Mouse (Mus musculus) yolk sac, embryonic 10.5 days (tissue): ENCODE results near the gene Odf3l2.

ENCODE experiments used
- DNase-seq: peaks from one replicate; pipeline ENCODE4 v3.0.0-alpha.2; 2017; ENCODE audit warnings: low spot score

The Odf3l2 gene

DNA sequence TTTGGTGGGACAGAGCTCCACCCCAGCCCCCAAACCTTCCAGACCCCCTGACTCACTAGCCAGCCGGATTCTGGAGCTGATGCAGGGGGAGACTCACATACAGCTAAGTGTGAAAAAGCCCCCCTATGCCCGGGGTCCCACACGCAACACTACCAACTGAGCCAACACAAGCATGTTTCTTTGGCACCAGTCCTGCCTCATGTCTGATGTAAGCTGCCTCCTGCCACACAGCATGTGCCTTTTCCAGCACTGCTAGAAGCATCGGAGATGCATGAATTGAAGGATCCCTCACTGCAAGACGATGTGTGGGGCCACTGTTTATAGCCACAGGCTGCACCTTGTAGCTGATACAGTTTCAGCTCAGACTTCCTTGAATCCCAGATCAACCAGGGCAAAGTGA, 17.2 kb downstream of the Odf3l2 start:
- DNase-seq, result no peak

DNA sequence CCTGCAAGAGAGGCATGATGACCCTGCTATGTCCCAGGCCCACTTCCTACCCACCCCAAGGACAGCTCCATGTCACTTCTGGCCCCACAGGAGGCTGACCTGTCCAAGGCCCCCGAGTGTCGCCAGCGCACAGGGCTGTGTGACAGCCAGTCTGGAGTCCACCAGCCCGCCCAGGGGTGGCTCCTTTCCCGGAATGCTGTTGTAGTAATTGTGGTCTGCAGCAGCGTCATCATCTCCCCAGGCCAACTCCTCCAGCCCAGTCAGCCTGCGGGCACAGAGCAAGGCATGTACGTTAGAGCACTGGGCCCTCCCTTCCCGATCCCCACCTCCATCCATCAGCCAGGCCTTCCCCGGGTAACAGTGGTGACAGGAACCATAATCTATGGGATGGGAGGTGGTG, 19.4 kb downstream of the Odf3l2 start:
- DNase-seq, result no peak

DNA sequence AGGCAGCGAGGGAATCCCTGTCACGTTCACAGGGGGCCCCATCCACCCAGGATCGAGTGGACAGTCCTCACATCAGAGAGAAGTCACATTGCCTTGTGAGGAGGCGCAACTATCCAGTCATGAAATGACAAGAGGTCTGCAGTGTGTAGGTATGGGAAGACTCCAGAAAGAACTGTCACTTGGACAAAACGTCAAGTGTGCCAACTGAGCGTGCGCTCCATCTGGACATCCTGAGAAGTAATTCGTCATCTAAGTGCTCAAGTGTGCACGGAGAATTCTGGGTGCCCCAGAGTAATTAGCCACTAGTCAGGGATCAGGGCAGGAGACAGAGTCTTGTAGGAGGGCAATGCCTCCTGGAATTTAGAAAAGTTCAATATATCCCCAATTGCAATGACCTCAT, 20.1 kb downstream of the Odf3l2 start:
- DNase-seq, result no peak

DNA sequence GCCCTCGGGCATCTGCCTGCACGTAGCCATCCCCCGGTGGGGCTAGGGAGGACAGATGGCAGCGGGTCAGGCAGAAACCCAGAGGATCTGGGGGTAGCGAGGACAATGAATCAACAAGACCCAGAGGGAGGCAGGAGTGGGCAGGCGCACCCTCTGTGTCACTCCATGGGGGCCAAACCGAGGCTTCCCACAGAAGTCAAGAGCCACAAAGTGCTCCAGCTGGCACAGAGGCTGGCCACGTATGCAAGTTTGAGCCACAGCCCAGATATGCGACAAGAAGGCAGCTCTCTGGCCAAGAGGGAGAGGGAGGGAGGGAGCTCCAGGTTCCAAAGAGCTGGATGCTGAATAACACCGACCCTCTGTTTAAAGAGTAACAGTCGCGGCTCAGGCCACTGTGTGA, 21.6 kb downstream of the Odf3l2 start:
- DNase-seq, result no peak

DNA sequence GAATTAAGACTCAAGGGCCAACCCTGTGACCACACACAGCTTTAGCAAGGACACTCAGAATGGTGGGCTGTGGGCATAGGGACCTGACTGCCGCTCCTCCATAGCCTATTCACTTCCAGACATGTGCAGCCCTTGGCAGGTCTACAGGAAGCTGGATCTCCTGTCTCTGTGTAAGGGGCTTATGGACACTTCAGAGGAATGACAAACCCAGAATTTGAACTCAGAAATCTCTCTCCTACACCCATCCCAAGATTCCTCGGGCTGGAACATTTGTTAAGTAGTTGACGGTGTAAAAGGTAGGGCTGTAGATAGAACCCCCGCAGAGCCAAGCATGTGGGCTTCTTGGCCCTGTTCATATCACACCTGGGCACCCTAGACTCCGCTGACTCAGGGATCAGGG, 29.2 kb downstream of the Odf3l2 start:
- DNase-seq, result no peak

DNA sequence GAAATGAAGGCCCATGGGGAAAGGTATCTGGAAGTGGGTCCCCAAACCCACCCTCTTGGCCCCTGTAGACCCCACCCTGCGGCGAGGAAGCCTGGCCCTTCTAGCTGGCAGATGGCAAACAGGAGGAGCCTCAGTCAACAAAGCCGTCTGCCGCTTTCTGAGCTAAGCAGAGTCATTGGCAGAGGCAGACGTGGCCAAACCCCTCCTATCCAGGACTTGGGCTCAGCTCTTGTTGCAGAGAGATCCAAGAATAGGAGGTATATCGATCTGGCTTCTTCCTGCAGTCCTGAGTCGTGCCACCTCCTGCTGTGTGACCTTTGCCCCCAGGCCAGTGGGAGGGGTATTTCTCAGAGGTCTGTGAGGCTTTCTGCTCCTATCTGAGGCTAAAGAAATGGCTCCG, 29.7 kb downstream of the Odf3l2 start:
- DNase-seq, result peak; percentile 80

DNA sequence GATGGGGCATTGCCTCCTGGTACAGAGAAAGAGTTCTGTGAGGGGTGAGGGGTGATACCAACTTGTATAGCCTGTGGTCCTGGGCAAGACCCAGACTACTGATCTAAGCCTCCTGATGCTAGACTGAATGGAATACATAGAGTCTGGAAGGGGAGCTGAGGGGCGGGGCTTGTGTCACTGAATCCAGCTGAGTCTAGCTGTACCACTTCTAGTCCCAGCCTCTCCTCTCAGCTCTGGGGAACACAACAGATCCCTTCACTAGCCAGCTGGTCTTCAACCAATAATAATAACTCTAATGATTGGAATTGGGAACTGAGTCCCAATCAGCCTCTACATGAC, 31.3 kb downstream of the Odf3l2 start:
- DNase-seq, result no peak

DNA sequence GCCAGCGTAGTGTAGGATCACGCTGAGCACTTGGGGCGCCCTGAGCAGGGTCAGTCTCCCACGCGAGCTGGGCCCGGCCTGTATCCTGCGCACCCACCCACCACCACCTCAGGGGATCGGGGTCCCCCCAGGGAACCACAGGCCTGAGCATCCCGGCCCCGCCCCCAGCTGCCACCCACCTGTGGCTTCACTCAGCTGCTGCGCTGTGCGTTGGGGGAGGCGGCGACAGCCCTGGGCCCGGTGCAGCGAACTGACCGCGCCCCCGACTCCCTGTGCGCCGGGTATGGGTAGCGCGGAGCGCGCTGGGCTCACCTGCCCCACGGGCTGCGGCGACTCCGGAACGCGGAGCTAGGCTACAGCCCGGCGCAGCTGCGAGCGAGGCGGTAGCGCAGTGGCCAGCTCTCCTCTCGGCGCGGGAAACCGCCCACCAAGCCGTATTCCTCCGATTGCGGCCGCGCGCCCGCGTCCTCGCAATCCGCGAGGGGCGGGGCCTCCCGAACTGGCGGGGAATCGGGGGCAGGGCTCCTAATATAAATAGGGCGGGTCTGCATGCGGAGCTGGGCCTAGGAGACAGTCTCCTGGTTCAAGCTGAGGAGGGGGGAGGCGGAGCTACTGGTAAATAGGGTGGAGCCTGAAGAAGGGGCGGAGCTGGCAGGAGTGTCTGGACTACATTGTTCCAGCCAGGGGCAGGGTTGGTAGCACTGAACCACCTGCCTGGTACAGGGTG, 31.8 kb downstream of the Odf3l2 start, which contains the start of gene C2cd4c:
C2cd4c (minus strand) TSS at position 448 of the 727 bp plus-strand sequence.
- DNase-seq, result peak; percentile 80

DNA sequence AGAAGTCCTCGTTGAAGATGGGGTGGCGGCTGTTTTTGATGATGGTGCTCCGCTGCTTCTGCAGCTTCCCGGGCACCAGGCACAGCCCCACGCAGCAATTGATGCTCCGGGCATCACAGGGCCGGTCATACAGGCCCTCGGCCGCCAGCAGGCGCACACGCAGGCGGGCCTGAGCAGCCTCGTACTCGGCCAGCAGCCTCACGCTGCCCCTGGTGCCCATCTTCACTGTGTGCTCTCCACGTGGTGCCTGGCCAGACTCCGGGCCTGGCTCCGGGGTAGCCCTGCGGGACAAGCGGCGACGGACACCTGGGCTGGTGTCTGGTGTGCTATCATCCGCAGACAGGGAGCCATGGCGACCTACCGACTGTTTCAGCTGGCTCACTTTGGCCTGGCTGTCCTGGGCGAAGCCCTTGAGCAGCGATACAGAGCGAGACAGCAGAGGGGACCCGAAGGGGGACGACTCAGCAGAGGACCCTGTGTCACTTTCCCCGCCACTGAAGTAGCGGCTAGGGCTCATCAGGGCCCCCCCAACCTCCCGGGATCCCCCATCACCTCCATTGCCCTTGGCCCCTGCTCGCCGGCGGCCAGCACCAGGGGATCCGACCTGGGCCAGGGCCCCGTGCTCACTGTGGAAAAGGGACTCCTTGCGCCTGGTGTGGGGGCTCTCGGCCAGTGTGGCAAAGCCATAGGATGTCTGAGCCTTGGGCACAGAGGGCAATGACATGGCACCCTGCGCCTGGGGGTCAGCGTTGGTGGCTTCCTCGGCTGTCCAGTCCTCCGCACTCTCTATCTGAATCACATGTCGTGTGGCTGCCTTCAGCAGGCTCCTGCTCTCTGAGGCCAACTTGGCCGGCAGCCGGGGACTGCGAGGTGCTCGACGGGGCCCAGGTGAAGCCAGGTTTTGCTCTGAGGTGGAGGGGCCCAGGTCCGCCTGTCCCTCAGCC, 33.1 kb downstream of the Odf3l2 start:
- DNase-seq, result no peak

DNA sequence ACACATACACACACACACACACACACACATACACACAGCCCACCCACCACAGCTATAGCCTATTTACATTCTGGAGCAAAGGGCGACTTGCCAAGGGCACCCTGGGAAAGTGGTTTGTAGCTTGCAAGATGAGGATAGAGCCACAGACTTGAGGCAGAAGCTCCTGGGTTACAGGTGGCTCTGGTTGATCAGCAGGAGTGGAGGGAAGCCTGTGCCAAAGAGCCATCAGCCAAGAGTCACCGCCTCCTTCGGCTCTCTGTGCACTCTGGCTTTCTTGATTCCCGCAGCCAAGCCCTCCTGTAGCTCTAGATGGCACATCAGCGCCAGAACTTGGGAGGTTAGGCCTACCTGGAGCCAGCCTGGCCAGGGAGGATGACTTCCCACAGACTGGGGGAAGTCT, 34.2 kb downstream of the Odf3l2 start:
- no peak for DNase-seq

DNA sequence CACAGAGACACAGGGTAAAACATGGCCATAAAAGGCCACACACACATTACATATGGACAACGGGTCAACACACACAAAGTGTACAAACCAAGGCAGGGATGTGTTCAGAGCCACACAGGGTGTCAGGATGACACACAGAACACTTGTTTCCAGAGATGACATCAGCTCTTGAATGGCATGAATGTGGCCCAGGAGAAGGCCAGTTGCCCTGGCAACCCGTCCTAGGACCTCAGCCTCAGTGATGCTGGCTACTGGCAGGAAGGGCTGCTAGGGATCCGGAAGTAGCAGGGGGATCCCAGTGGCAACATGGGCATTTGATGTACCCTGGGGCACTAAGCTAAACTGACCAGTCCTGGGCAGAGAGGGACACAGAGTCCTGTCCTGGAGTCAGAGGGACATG, 36.3 kb downstream of the Odf3l2 start:
- DNase-seq, result no peak

DNA sequence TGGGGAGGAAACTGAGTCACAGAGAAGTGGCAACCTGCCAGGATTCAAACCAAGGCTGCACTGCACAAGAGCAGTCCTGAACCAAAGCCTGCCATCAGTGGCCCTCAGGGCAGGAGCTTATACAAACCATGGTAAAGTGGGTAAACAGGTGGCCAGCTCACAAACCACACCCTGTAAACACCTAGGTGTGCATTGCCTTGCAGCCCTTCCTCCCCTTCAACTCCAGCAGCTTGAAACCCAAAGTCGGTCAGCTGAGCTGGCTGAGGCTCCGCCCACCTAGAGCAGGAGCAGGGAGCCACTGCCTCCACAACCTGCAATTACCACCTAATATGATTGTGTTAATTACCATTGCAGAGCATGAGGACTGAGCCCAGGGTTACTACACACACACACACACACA, 37.6 kb downstream of the Odf3l2 start:
- no peak for DNase-seq

DNA sequence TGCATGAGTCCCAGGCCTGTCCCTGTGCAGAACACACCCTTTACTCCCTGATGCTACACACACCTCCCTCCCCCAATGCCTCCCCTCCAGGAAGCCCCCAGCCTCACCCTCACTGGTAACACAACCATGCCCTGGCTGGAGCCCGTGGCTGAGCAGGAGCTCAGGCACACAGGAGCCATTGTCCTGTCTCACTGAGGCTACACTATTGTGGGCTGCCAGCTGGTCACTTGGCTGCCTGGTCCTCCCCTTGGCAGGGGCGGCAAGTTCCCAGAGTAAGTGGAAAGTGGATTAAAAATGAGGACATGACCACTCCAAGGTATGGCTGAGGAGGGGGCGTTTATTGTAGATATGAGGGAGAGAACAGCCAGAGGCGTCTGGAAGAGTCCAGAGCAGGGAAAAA, 39.0 kb downstream of the Odf3l2 start:
- no peak for DNase-seq

DNA sequence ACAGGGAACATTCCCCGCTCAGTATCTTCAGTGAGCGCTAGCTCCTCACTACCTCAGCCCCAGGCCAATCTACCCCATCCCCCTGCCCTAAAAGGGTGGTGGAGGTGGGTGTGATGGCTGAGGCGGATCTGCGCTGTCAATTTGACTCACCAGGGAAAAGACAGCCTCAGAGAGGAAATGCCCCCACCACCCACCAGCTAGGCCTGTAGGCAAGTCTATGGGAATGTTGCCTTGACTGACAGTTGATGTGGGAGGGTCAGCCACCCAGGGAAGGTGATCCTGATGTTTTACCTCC, 47.7 kb downstream of the Odf3l2 start:
- no peak for DNase-seq

DNA sequence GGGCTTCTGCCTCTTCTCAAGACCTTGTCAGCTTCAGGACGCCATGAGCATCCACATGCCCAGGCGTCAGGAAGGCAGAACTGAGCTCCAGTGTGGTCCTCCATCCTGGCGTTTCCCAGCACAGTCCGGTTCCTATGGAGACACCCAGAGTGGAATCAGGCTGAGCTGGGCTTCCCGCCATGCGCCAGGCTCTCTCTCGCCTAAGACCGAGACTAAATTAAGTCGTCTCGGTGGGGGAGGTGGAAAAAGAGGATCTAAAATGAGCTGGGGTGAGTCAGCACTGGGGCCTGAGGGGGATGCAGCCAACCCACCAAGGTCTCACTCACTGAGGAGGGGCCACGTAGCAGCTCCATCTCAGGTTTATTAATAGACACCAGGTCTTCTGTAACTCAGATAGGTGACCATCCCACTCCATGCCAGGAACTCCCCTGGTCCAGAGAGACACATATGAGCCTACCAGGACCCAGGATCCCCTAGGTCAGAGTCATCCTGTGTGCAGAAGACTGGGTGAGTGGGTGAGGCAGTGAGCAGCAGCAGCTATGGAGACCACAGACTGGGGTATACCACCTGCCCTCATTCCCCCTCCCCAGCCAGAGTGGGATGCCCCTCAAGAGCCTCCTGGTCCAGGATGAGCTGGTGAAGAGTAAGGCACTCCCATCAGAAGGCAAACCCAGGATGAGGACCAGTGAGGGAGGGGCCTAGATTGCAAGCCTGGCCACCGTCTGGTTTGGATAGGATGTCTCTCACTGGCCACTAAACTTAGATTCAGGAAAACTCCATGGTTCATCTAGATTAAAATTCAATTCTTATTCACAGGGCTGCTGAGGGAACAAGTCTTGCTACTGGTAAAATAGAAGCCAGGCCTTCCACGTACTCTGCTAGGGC, 48.2 kb downstream of the Odf3l2 start:
- DNase-seq, result no peak

DNA sequence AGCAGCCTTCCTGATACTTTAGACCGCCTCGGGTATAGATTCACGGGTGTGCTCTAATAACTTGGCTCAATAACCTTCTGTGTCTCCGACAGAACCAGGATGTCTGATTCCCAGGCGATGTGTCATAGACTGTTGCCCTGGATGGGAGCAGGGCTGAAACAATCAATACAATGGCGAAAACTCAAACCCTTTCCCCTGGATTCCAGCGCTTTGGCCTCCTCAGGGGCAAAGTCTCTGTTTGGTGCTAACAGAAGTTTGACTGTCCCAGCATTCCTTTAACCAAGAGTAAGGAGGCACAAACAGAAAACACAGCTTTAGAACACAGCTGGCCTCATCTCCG, 50.0 kb downstream of the Odf3l2 start:
- DNase-seq, result no peak

DNA sequence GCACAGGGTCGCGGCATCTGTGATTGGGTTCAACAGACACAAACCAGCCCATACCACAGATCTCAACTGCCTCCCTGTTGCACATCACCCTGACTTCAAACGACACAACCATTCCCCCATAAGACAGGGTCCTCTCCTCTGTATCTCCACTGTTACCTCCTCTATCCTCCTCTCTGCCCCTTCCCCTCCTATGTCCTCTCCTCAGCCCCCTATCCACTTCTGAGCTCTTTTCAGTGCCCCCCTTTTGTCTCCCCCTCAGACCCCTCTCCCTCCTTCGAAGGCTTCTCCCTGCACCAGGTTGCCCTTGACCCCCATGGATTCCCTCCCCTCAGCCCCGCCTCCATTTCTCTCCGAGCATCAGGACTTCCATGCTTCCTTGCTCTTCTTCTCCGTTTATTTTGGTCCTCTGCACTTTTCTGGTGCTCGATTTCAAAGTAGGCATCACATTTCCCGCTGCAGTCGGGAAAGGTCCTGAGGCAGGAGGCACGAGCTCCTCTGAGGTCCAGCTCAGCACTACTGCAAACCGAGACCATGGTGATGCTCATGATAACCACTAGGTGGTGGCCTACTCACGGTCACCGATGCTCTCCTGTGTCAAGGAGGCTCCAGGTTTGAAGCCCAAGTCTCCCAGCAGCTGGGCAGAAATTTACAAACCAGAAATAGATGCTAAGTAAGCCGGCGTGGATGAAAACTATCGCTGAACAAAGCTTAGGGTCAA, 50.5 kb downstream of the Odf3l2 start:
- peak; percentile 32 for DNase-seq

DNA sequence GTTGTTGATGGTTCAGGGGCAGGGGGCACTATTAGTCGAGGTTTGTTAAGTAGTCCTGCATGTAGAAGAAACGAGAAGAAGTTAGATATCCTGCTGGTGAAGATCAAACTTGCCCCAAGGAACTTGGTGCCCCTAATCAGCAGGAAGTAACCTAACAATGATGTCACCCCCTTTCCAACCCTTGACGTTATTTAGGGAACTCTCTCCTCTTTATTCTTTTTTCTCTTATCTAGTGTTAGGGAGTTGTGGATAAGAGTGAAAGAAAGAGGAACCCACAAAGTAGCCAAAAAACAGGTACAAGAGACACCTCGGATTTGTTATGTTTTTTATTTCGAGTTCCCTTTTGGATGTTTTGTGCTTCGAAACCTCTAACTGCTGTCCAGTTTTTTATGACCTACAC, 51.4 kb downstream of the Odf3l2 start:
- no peak for DNase-seq

DNA sequence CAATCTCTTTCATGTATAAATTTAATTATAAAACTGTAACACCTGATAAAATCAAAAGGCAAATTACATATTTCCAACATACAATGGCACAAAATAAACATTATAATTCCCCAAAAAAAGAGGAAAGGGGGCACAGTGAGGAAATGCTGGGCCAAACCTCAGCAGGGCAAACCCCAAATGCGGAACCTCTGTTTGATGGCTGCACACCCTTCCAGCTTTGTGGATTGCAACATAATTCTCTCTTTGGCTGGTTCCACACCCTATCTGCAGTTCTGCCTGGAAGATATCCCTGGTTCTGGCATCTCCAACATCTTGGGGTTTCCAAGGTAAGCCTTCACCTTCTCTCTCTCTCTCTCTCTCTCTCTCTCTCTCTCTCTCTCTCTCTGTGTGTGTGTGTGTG, 54.8 kb downstream of the Odf3l2 start:
- DNase-seq, result no peak
